Mouse (Mus musculus) heart, embryonic 15.5 days (tissue): Measurements from ENCODE around the gene Senp6. TPM values are rescaled to one million over a fixed set of nuclear protein-coding genes. Genes with fewer than 3 reads are reported as not detected.

Source experiments
- polyA plus RNA-seq: library from polyadenylated mRNA; unstranded; fragments of >200 nt; fragmentation: Nextera tagmentation; extraction: Ambion mirVana; gene quantifications from 2 replicates; pipeline ENCODE4 v1.2.1, GENCODE M21; 2015

The Senp6 gene
- polyA plus RNA-seq, 1 experiment from 2014 or later: 33.5 TPM

Other genes with a start within 250 kb of the Senp6 start
- 28.2 and 36.6 TPM in 2 replicates for gene Filip1, start 54.1 kb upstream of the Senp6 start, polyA plus RNA-seq
- 9.6 and 10.2 TPM in 2 replicates for gene Myo6, start 98.1 kb downstream of the Senp6 start, polyA plus RNA-seq